Mouse (Mus musculus) olfactory bulb, adult 2 months (tissue): ENCODE results near the gene Pex19. TPM values are rescaled to one million over a fixed set of nuclear protein-coding genes. Genes with fewer than 3 reads are reported as not detected.

ENCODE experiments used
- H3K27ac ChIP-seq: fragments of 200-500 bp; 2 replicates; pipeline ENCODE4 v1.5.1; 2012; ENCODE audit warnings: low read depth, low read length; ENCODE audit not compliant: insufficient read depth
- H3K4me1 ChIP-seq: fragments of 200-500 bp; 2 replicates; pipeline ENCODE4 v1.6.1; 2012; ENCODE audit warnings: low read length; ENCODE audit not compliant: control insufficient read depth, insufficient read depth
- H3K4me3 ChIP-seq: fragments of 200-500 bp; 2 replicates; pipeline ENCODE4 v1.5.1; 2012; ENCODE audit warnings: mild to moderate bottlenecking, low read depth, low read length, moderate library complexity; ENCODE audit not compliant: insufficient read depth
- CTCF ChIP-seq: fragments of 200-500 bp; IDR thresholded peaks from 2 replicates; pipeline ENCODE4 v1.5.1; 2012; ENCODE audit warnings: low read depth, mild to moderate bottlenecking, low read length, moderate library complexity; ENCODE audit not compliant: insufficient read depth
- POLR2A ChIP-seq: fragments of 200-500 bp; IDR thresholded peaks from 2 replicates; pipeline ENCODE4 v1.6.1; 2012; ENCODE audit warnings: mild to moderate bottlenecking, low read depth, low read length, moderate library complexity; ENCODE audit not compliant: insufficient read depth
- WGBS: fragments of 180-500 bp; shearing (Covaris S2); methylation state at CpG from one replicate; pipeline ENCODE4 v1.1.7; 2018; 5-methylcytosine and 5-hydroxymethylcytosine counted together
- polyA plus RNA-seq: library from polyadenylated mRNA; stranded (reverse); fragments of >200 nt; gene quantifications from 2 replicates; pipeline ENCODE4 v1.2.4, GENCODE M21; 2012; ENCODE audit warnings: low replicate concordance; ENCODE audit not compliant: missing spikeins, insufficient read depth, insufficient read length

Pex19 gene
- polyA plus RNA-seq, 1 experiment = 478 TPM

- H3K27ac ChIP-seq = no peak overlapping the region
- H3K4me3 ChIP-seq = no peak overlapping the region
- WGBS = 75% methylated on average over 4 of the region's 4 CpGs
- TF ChIP-seq POLR2A (no peak), CTCF (no peak)
- no peaks in the 10 kb centered on the region for H3K4me1 ChIP-seq
Measured at GRCm38 (mm10) chr1:172103619-172104018, 22.9 kb upstream of the Pex19 start.

- no peak overlapping the region for H3K27ac ChIP-seq
- TF ChIP-seq CTCF = no peak
- no peak for TF ChIP-seq POLR2A
- H3K4me1 ChIP-seq = no peaks in the 10 kb centered on the region
- no peak overlapping the region for H3K4me3 ChIP-seq
- WGBS = 62% methylated on average over 11 of the region's 11 CpGs
Measured at GRCm38 (mm10) chr1:172105101-172105500, 21.5 kb upstream of the Pex19 start.

GRCm38 (mm10) chr1:172107777-172108477, 18.6 kb upstream of the Pex19 start:
- Histone ChIP-seq H3K4me1 (no peaks in the 10 kb centered on the region), H3K27ac (no peak overlapping the region), H3K4me3 (no peak overlapping the region)
- 52% methylated on average over 10 of the region's 10 CpGs for WGBS
- TF ChIP-seq CTCF (no peak), POLR2A (no peak)

- WGBS = 95% methylated on average over 5 of the region's 5 CpGs
- no peak for TF ChIP-seq CTCF
- TF ChIP-seq POLR2A = no peak
Measured at GRCm38 (mm10) chr1:172116948-172117347, 9.6 kb upstream of the Pex19 start.

GRCm38 (mm10) chr1:172119100-172119499, 7.5 kb upstream of the Pex19 start:
- TF ChIP-seq POLR2A = no peak
- no peak for TF ChIP-seq CTCF
- Histone ChIP-seq H3K27ac (no peak overlapping the region), H3K4me3 (no peak overlapping the region), H3K4me1 (no peaks in the 10 kb centered on the region)
- 75% methylated on average over 6 of the region's 6 CpGs for WGBS

More at GRCm38 (mm10) chr1:172116948-172117347, 9.6 kb upstream of the Pex19 start:
- no peak overlapping the region for H3K27ac ChIP-seq
- H3K4me3 ChIP-seq = no peak overlapping the region
- no peaks in the 10 kb centered on the region for H3K4me1 ChIP-seq

- H3K27ac ChIP-seq = no peak overlapping the region
- no peak overlapping the region for H3K4me3 ChIP-seq
- whole genome bisulfite sequencing = 36% methylated on average over 3 of the region's 3 CpGs
- no peaks in the 10 kb centered on the region for H3K4me1 ChIP-seq
- TF ChIP-seq CTCF = 0 out of 2 replicates have a peak, but pooled peaks have one; percentile 24
- no peak for TF ChIP-seq POLR2A
Measured at GRCm38 (mm10) chr1:172119720-172120119, 6.8 kb upstream of the Pex19 start.

- TF ChIP-seq CTCF (no peak), POLR2A (no peak)
- 80% methylated on average over 2 of the region's 2 CpGs for WGBS
Measured at GRCm38 (mm10) chr1:172122671-172123070, 3.9 kb upstream of the Pex19 start.

GRCm38 (mm10) chr1:172124572-172124971, 2.0 kb upstream of the Pex19 start:
- peaks cover 7% of the 10 kb centered on the region for H3K4me1 ChIP-seq
- no peak overlapping the region for H3K27ac ChIP-seq
- TF ChIP-seq POLR2A = no peak
- TF ChIP-seq CTCF = no peak
- WGBS = 80% methylated on average over 6 of the region's 6 CpGs
- no peak overlapping the region for H3K4me3 ChIP-seq

More at GRCm38 (mm10) chr1:172122671-172123070, 3.9 kb upstream of the Pex19 start:
- Histone ChIP-seq H3K4me3 (no peak overlapping the region), H3K4me1 (peaks cover 4% of the 10 kb centered on the region), H3K27ac (no peak overlapping the region)

GRCm38 (mm10) chr1:172127487-172127886, 932 bp downstream of the Pex19 start:
- no peak for TF ChIP-seq POLR2A
- TF ChIP-seq CTCF = no peak
- no peak overlapping the region for H3K27ac ChIP-seq
- H3K4me3 ChIP-seq = peak overlapping the region; percentile 31
- 40% methylated on average over 5 of the region's 5 CpGs for WGBS
- peaks cover 7% of the 10 kb centered on the region for H3K4me1 ChIP-seq

GRCm38 (mm10) chr1:172128563-172128962, 2.0 kb downstream of the Pex19 start:
- Histone ChIP-seq H3K4me3 (no peak overlapping the region), H3K27ac (no peak overlapping the region), H3K4me1 (peaks cover 7% of the 10 kb centered on the region)
- no peak for TF ChIP-seq POLR2A
- TF ChIP-seq CTCF = no peak
- whole genome bisulfite sequencing = 89% methylated on average over 15 of the region's 15 CpGs
